Mouse (Mus musculus): ENCODE data around the gene Galnt2. TPM values are rescaled to one million over a fixed set of nuclear protein-coding genes. Genes with fewer than 3 reads are reported as not detected.
A peak's percentile ranks its signal among the peaks of the same experiment; 100 is the strongest.

The Galnt2 gene
- polyA plus RNA-seq, 1 experiment from 2014 or later = 70.0 TPM

- Histone ChIP-seq H3K36me3 (ENCODE audit: control insufficient read depth, insufficient read depth, low read length) (no peaks in the 10 kb centered on the region), H3K9ac (ENCODE audit: low read depth, low read length) (no peak overlapping the region), H3K27ac (replicated peaks; ENCODE audit: low read depth, low read length) (no peak overlapping the region), H3K4me3 (ENCODE audit: low read depth, low read length) (no peak overlapping the region), H3K4me2 (ENCODE audit: low read depth, low read length) (no peak overlapping the region), H3K27me3 (replicated peaks; ENCODE audit: control insufficient read depth, insufficient read depth, low read length) (no peaks in the 10 kb centered on the region), H3K9me3 (ENCODE audit: control insufficient read depth, low read length) (no peaks in the 10 kb centered on the region), H3K4me1 (ENCODE audit: control insufficient read depth, insufficient read depth, low read length) (0 out of 2 replicates have a peak, but pooled peaks cover 2% of the 10 kb centered on the region)
- 85% methylated on average over 23 of the region's 23 CpGs for WGBS
- DNase-seq (ENCODE audit: low spot score) = no peak
- no peak for ATAC-seq (ENCODE audit: low read depth)
These were observed 155.2 kb downstream of the Galnt2 start for GRCm38 (mm10) chr8:124386225-124386899.

GRCm38 (mm10) chr8:124389495-124389894 is 158.3 kb downstream of the Galnt2 start:
- H3K4me1 ChIP-seq (ENCODE audit: control insufficient read depth, insufficient read depth, low read length) = peaks cover 15% of the 10 kb centered on the region

GRCm38 (mm10) chr8:124391191-124391590 is 160.0 kb downstream of the Galnt2 start:
- no peak overlapping the region for H3K27ac ChIP-seq (replicated peaks; ENCODE audit: low read depth, low read length)
- no peak overlapping the region for H3K4me3 ChIP-seq (ENCODE audit: low read depth, low read length)
- no peak overlapping the region for H3K4me2 ChIP-seq (ENCODE audit: low read depth, low read length)
- H3K36me3 ChIP-seq (ENCODE audit: control insufficient read depth, insufficient read depth, low read length) = no peaks in the 10 kb centered on the region
- no peak overlapping the region for H3K9ac ChIP-seq (ENCODE audit: low read depth, low read length)
- peaks cover 15% of the 10 kb centered on the region for H3K4me1 ChIP-seq (ENCODE audit: control insufficient read depth, insufficient read depth, low read length)
- WGBS = 82% methylated on average over 7 of the region's 7 CpGs
- ATAC-seq (ENCODE audit: low read depth) = no peak
- H3K27me3 ChIP-seq (replicated peaks; ENCODE audit: control insufficient read depth, insufficient read depth, low read length) = no peaks in the 10 kb centered on the region
- H3K9me3 ChIP-seq (ENCODE audit: control insufficient read depth, low read length) = no peaks in the 10 kb centered on the region
- no peak for DNase-seq (ENCODE audit: low spot score)

More at GRCm38 (mm10) chr8:124389495-124389894, 158.3 kb downstream of the Galnt2 start:
- Histone ChIP-seq H3K27me3 (replicated peaks; ENCODE audit: control insufficient read depth, insufficient read depth, low read length) (no peaks in the 10 kb centered on the region), H3K4me3 (ENCODE audit: low read depth, low read length) (no peak overlapping the region), H3K4me2 (ENCODE audit: low read depth, low read length) (no peak overlapping the region), H3K36me3 (ENCODE audit: control insufficient read depth, insufficient read depth, low read length) (no peaks in the 10 kb centered on the region), H3K27ac (replicated peaks; ENCODE audit: low read depth, low read length) (no peak overlapping the region), H3K9ac (ENCODE audit: low read depth, low read length) (no peak overlapping the region), H3K9me3 (ENCODE audit: control insufficient read depth, low read length) (no peaks in the 10 kb centered on the region)
- ATAC-seq (ENCODE audit: low read depth) (no peak; the same call in 1 of the 2 replicates), DNase-seq (ENCODE audit: low spot score) (no peak)
- 82% methylated on average over 11 of the region's 11 CpGs for WGBS

GRCm38 (mm10) chr8:124392271-124393012 is 161.3 kb downstream of the Galnt2 start:
- WGBS = 40% methylated on average over 10 of the region's 10 CpGs
- peak; percentile 29 for DNase-seq (ENCODE audit: low spot score)
- peak overlapping the region; percentile 73 for H3K27ac ChIP-seq (replicated peaks; ENCODE audit: low read depth, low read length)

GRCm38 (mm10) chr8:124393013-124393412 is 161.8 kb downstream of the Galnt2 start:
- Histone ChIP-seq H3K4me3 (ENCODE audit: low read depth, low read length) (no peak overlapping the region), H3K4me1 (ENCODE audit: control insufficient read depth, insufficient read depth, low read length) (peaks cover 22% of the 10 kb centered on the region), H3K36me3 (ENCODE audit: control insufficient read depth, insufficient read depth, low read length) (no peaks in the 10 kb centered on the region), H3K9me3 (ENCODE audit: control insufficient read depth, low read length) (no peaks in the 10 kb centered on the region), H3K27me3 (replicated peaks; ENCODE audit: control insufficient read depth, insufficient read depth, low read length) (no peaks in the 10 kb centered on the region), H3K4me2 (ENCODE audit: low read depth, low read length) (no peak overlapping the region), H3K9ac (ENCODE audit: low read depth, low read length) (no peak overlapping the region), H3K27ac (replicated peaks; ENCODE audit: low read depth, low read length) (peak overlapping the region; percentile 73)
- WGBS = 88% methylated on average over 5 of the region's 5 CpGs
- DNase-seq (ENCODE audit: low spot score) = no peak
- ATAC-seq (ENCODE audit: low read depth) = no peak

More at GRCm38 (mm10) chr8:124392271-124393012, 161.3 kb downstream of the Galnt2 start:
- H3K4me2 ChIP-seq (ENCODE audit: low read depth, low read length) = no peak overlapping the region
- peak; percentile 31; the same call in 1 of the 2 replicates for ATAC-seq (ENCODE audit: low read depth)
- no peaks in the 10 kb centered on the region for H3K36me3 ChIP-seq (ENCODE audit: control insufficient read depth, insufficient read depth, low read length)
- no peak overlapping the region for H3K9ac ChIP-seq (ENCODE audit: low read depth, low read length)
- H3K4me3 ChIP-seq (ENCODE audit: low read depth, low read length) = no peak overlapping the region
- peaks cover 18% of the 10 kb centered on the region for H3K4me1 ChIP-seq (ENCODE audit: control insufficient read depth, insufficient read depth, low read length)
- no peaks in the 10 kb centered on the region for H3K27me3 ChIP-seq (replicated peaks; ENCODE audit: control insufficient read depth, insufficient read depth, low read length)
- H3K9me3 ChIP-seq (ENCODE audit: control insufficient read depth, low read length) = no peaks in the 10 kb centered on the region

GRCm38 (mm10) chr8:124393927-124394326 is 162.7 kb downstream of the Galnt2 start:
- no peaks in the 10 kb centered on the region for H3K36me3 ChIP-seq (ENCODE audit: control insufficient read depth, insufficient read depth, low read length)
- ATAC-seq (ENCODE audit: low read depth) (no peak), DNase-seq (ENCODE audit: low spot score) (no peak)
- H3K4me2 ChIP-seq (ENCODE audit: low read depth, low read length) = no peak overlapping the region
- WGBS = 81% methylated on average over 4 of the region's 4 CpGs
- H3K9me3 ChIP-seq (ENCODE audit: control insufficient read depth, low read length) = no peaks in the 10 kb centered on the region
- H3K27me3 ChIP-seq (replicated peaks; ENCODE audit: control insufficient read depth, insufficient read depth, low read length) = no peaks in the 10 kb centered on the region
- H3K4me1 ChIP-seq (ENCODE audit: control insufficient read depth, insufficient read depth, low read length) = peaks cover 24% of the 10 kb centered on the region
- no peak overlapping the region for H3K9ac ChIP-seq (ENCODE audit: low read depth, low read length)
- H3K27ac ChIP-seq (replicated peaks; ENCODE audit: low read depth, low read length) = no peak overlapping the region
- no peak overlapping the region for H3K4me3 ChIP-seq (ENCODE audit: low read depth, low read length)

GRCm38 (mm10) chr8:124394951-124395350 is 163.8 kb downstream of the Galnt2 start:
- H3K27ac ChIP-seq (replicated peaks; ENCODE audit: low read depth, low read length) = no peak overlapping the region
- DNase-seq (ENCODE audit: low spot score) (no peak), ATAC-seq (ENCODE audit: low read depth) (no peak)

More at GRCm38 (mm10) chr8:124394951-124395350, 163.8 kb downstream of the Galnt2 start:
- Histone ChIP-seq H3K4me1 (ENCODE audit: control insufficient read depth, insufficient read depth, low read length) (peaks cover 24% of the 10 kb centered on the region), H3K4me2 (ENCODE audit: low read depth, low read length) (no peak overlapping the region), H3K9me3 (ENCODE audit: control insufficient read depth, low read length) (no peaks in the 10 kb centered on the region), H3K4me3 (ENCODE audit: low read depth, low read length) (no peak overlapping the region), H3K9ac (ENCODE audit: low read depth, low read length) (no peak overlapping the region), H3K27me3 (replicated peaks; ENCODE audit: control insufficient read depth, insufficient read depth, low read length) (no peaks in the 10 kb centered on the region), H3K36me3 (ENCODE audit: control insufficient read depth, insufficient read depth, low read length) (no peaks in the 10 kb centered on the region)
- WGBS = 78% methylated on average over 7 of the region's 7 CpGs
